Mouse (Mus musculus): ENCODE data around the gene Prss40. TPM values are rescaled to one million over a fixed set of nuclear protein-coding genes. Genes with fewer than 3 reads are reported as not detected.

The Prss40 gene
- polyA plus RNA-seq, 2 experiments = not detected

- ATAC-seq (ENCODE audit: low FRiP score, low read depth) (no peak), DNase-seq (ENCODE audit: low spot score) (no peak)
- no peaks in the 10 kb centered on the region for H3K4me1 ChIP-seq (ENCODE audit: control insufficient read depth, insufficient read depth, low read length)
- no peak for TF ChIP-seq POLR2A (IDR thresholded peaks at IDR 0.05; ENCODE audit: borderline replicate concordance, extremely low read depth, insufficient read depth, insufficient read length)
- no peak overlapping the region for H3K4me2 ChIP-seq (replicated peaks; ENCODE audit: low read depth, low read length, severe bottlenecking)
- WGBS = 70% methylated on average over 4 of the region's 4 CpGs
- no peak overlapping the region for H3K27ac ChIP-seq (replicated peaks; ENCODE audit: low read depth, low read length)
- H3K27me3 ChIP-seq (ENCODE audit: control insufficient read depth, insufficient read depth, low read length) = peaks cover 9% of the 10 kb centered on the region; the same call in 1 of the 2 replicates
- no peaks in the 10 kb centered on the region for H3K9me3 ChIP-seq (ENCODE audit: control insufficient read depth, low read length)
- H3K9ac ChIP-seq (ENCODE audit: low read depth, low read length, severe bottlenecking) = no peak overlapping the region
- H3K4me3 ChIP-seq (replicated peaks; ENCODE audit: low read length) = no peak overlapping the region
- no peaks in the 10 kb centered on the region for H3K36me3 ChIP-seq (ENCODE audit: control insufficient read depth, insufficient read depth, low read length)
These were observed 24.0 kb upstream of the Prss40 start for GRCm38 (mm10) chr1:34584736-34585135.

- Histone ChIP-seq H3K36me3 (ENCODE audit: control insufficient read depth, insufficient read depth, low read length) (no peaks in the 10 kb centered on the region), H3K9me3 (ENCODE audit: control insufficient read depth, low read length) (no peaks in the 10 kb centered on the region), H3K9ac (ENCODE audit: low read depth, low read length, severe bottlenecking) (no peak overlapping the region), H3K4me2 (replicated peaks; ENCODE audit: low read depth, low read length, severe bottlenecking) (no peak overlapping the region), H3K4me3 (replicated peaks; ENCODE audit: low read length) (no peak overlapping the region), H3K4me1 (ENCODE audit: control insufficient read depth, insufficient read depth, low read length) (peaks cover 4% of the 10 kb centered on the region; the same call in 1 of the 2 replicates), H3K27ac (replicated peaks; ENCODE audit: low read depth, low read length) (no peak overlapping the region), H3K27me3 (ENCODE audit: control insufficient read depth, insufficient read depth, low read length) (peaks cover 16% of the 10 kb centered on the region)
- ATAC-seq (ENCODE audit: low FRiP score, low read depth) = no peak
- no peak for DNase-seq (ENCODE audit: low spot score)
- no peak for TF ChIP-seq POLR2A (IDR thresholded peaks at IDR 0.05; ENCODE audit: borderline replicate concordance, extremely low read depth, insufficient read depth, insufficient read length)
- WGBS = 42% methylated on average over 4 of the region's 4 CpGs
These were observed 23.1 kb upstream of the Prss40 start for GRCm38 (mm10) chr1:34583821-34584263.

- WGBS = 49% methylated on average over 6 of the region's 6 CpGs
These were observed 21.5 kb upstream of the Prss40 start for GRCm38 (mm10) chr1:34582218-34582617.

GRCm38 (mm10) chr1:34579782-34580356, 19.1 kb upstream of the Prss40 start:
- H3K27me3 ChIP-seq (ENCODE audit: control insufficient read depth, insufficient read depth, low read length) = peaks cover 21% of the 10 kb centered on the region
- peak; percentile 34; the same call in 1 of the 2 replicates for ATAC-seq (ENCODE audit: low FRiP score, low read depth)

More at GRCm38 (mm10) chr1:34582218-34582617, 21.5 kb upstream of the Prss40 start:
- Histone ChIP-seq H3K27me3 (ENCODE audit: control insufficient read depth, insufficient read depth, low read length) (peaks cover 21% of the 10 kb centered on the region), H3K4me1 (ENCODE audit: control insufficient read depth, insufficient read depth, low read length) (peaks cover 4% of the 10 kb centered on the region; the same call in 1 of the 2 replicates), H3K36me3 (ENCODE audit: control insufficient read depth, insufficient read depth, low read length) (no peaks in the 10 kb centered on the region), H3K9me3 (ENCODE audit: control insufficient read depth, low read length) (no peaks in the 10 kb centered on the region), H3K4me3 (replicated peaks; ENCODE audit: low read length) (no peak overlapping the region), H3K27ac (replicated peaks; ENCODE audit: low read depth, low read length) (no peak overlapping the region), H3K4me2 (replicated peaks; ENCODE audit: low read depth, low read length, severe bottlenecking) (no peak overlapping the region), H3K9ac (ENCODE audit: low read depth, low read length, severe bottlenecking) (no peak overlapping the region)
- ATAC-seq (ENCODE audit: low FRiP score, low read depth) (no peak), DNase-seq (ENCODE audit: low spot score) (no peak)
- no peak for TF ChIP-seq POLR2A (IDR thresholded peaks at IDR 0.05; ENCODE audit: borderline replicate concordance, extremely low read depth, insufficient read depth, insufficient read length)

GRCm38 (mm10) chr1:34578851-34579781, 18.4 kb upstream of the Prss40 start, which contains the start of gene Amer3:
TSS of gene Amer3 (plus strand) at chr1:34579657.
- no peak within 1 kb of the TSS for H3K27ac ChIP-seq (replicated peaks; ENCODE audit: low read depth, low read length)
- H3K36me3 ChIP-seq (ENCODE audit: control insufficient read depth, insufficient read depth, low read length) = no peaks in the 10 kb centered on the region
- H3K9me3 ChIP-seq (ENCODE audit: control insufficient read depth, low read length) = no peaks in the 10 kb centered on the region
- no peak within 1 kb of the TSS for H3K9ac ChIP-seq (ENCODE audit: low read depth, low read length, severe bottlenecking)
- under 1% methylated on average over 43 of the region's 53 CpGs for WGBS
- H3K4me3 ChIP-seq (replicated peaks; ENCODE audit: low read length) = peak within 1 kb of the TSS; percentile 34
- peak within 1 kb of the TSS; percentile 60 for H3K4me2 ChIP-seq (replicated peaks; ENCODE audit: low read depth, low read length, severe bottlenecking)
- no peak for TF ChIP-seq POLR2A (IDR thresholded peaks at IDR 0.05; ENCODE audit: borderline replicate concordance, extremely low read depth, insufficient read depth, insufficient read length)
- ATAC-seq (ENCODE audit: low FRiP score, low read depth) (peak; percentile 80), DNase-seq (ENCODE audit: low spot score) (peak; percentile 66)
- peaks cover 21% of the 10 kb centered on the region for H3K27me3 ChIP-seq (ENCODE audit: control insufficient read depth, insufficient read depth, low read length)
- H3K4me1 ChIP-seq (ENCODE audit: control insufficient read depth, insufficient read depth, low read length) = peaks cover 4% of the 10 kb centered on the region; the same call in 1 of the 2 replicates

More at GRCm38 (mm10) chr1:34579782-34580356, 19.1 kb upstream of the Prss40 start:
- WGBS = under 1% methylated on average over 18 of the region's 18 CpGs
- DNase-seq (ENCODE audit: low spot score) = no peak
- Histone ChIP-seq H3K36me3 (ENCODE audit: control insufficient read depth, insufficient read depth, low read length) (no peaks in the 10 kb centered on the region), H3K27ac (replicated peaks; ENCODE audit: low read depth, low read length) (no peak overlapping the region), H3K9me3 (ENCODE audit: control insufficient read depth, low read length) (no peaks in the 10 kb centered on the region), H3K9ac (ENCODE audit: low read depth, low read length, severe bottlenecking) (no peak overlapping the region), H3K4me3 (replicated peaks; ENCODE audit: low read length) (peak overlapping the region; percentile 34), H3K4me1 (ENCODE audit: control insufficient read depth, insufficient read depth, low read length) (peaks cover 4% of the 10 kb centered on the region; the same call in 1 of the 2 replicates), H3K4me2 (replicated peaks; ENCODE audit: low read depth, low read length, severe bottlenecking) (peak overlapping the region; percentile 60)
- TF ChIP-seq POLR2A (IDR thresholded peaks at IDR 0.05; ENCODE audit: borderline replicate concordance, extremely low read depth, insufficient read depth, insufficient read length) = no peak

Data from limb, embryonic 14.5 days (tissue).